In genomic region chr17:54158330-54158729, GRCm38 (mm10) we compare ENCODE assay signal across 13 mouse cellular contexts.
"Had no signal": no experiment of that assay in that cellular context is flagged by ENCODE, and none has a peak within 500 bp of the region (broad histone marks: within the 10 kb centered on the region; RNA-seq: fewer than 3 reads in every experiment).

No protein-coding gene starts in this region.

- H3K4me3 ChIP-seq: layer of hippocampus, adult 2 months; liver, embryonic 13.5 days; lung, embryonic 15.5 days; megakaryocyte, embryonic 14.5 days; midbrain, embryonic 10.5 days; midbrain, embryonic 13.5 days had no signal

- ATAC-seq: inflammation-experienced regulatory T-cells, adult 6 months; midbrain, embryonic 13.5 days; midbrain, embryonic 16.5 days had no signal

- H3K27me3 ChIP-seq: liver, embryonic 13.5 days; lung, embryonic 15.5 days; megakaryocyte, embryonic 14.5 days; midbrain, embryonic 13.5 days had no signal

- H3K9me3 ChIP-seq: lung, embryonic 15.5 days; midbrain, embryonic 10.5 days; midbrain, embryonic 13.5 days had no signal

- H3K4me1 ChIP-seq: liver, embryonic 13.5 days; megakaryocyte, embryonic 14.5 days; midbrain, embryonic 10.5 days; midbrain, embryonic 13.5 days had no signal

- H3K36me3 ChIP-seq: liver, embryonic 13.5 days; lung, embryonic 15.5 days; midbrain, embryonic 10.5 days; midbrain, embryonic 13.5 days had no signal

- H3K9ac ChIP-seq: liver, embryonic 13.5 days; lung, embryonic 15.5 days; midbrain, embryonic 13.5 days had no signal

- DNase-seq: kidney, adult 18-20 months; layer of hippocampus, adult 9-11 months; liver, embryonic 13.5 days; right cerebral cortex, postnatal 25 days; thymus, adult 18-20 months; thymus, postnatal 36 days had no signal

- H3K4me2 ChIP-seq: liver, embryonic 13.5 days; lung, embryonic 15.5 days; midbrain, embryonic 13.5 days had no signal

- H3K27ac ChIP-seq: layer of hippocampus, adult 2 months; liver, embryonic 13.5 days; lung, embryonic 15.5 days; midbrain, embryonic 10.5 days; midbrain, embryonic 13.5 days had no signal
